Mouse (Mus musculus) stomach, postnatal 0 days (tissue): ENCODE results near the gene Lgr4.

Experiments
- CTCF ChIP-seq: IDR thresholded peaks from 2 replicates; pipeline ENCODE4 v1.5.1; 2016; ENCODE audit warnings: antibody characterized with exemption, low read depth, mild to moderate bottlenecking, moderate library complexity
- EP300 ChIP-seq: optimal IDR thresholded peaks from 2 replicates; pipeline ENCODE3; 2016; ENCODE audit warnings: antibody characterized with exemption

DNA sequence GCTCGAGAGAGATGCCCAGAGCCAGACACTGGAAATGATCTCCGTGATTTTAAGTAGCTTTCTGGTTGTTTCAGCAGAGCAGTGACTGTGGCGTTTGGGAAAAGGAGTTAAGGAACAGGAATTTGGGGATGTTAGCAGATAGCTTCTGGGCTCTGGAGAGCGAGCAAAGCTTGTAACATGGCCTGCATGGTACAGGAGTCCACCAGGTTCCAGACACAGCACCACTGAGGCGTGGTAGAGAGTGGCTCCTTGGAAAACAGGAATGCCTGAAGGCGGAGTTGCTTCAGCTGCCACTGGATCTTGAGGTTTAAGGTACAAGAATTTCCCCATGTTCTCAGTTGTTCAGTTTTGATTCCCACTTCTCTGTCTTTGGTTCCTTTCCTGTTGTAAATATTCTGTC is 59.9 kb downstream of the Lgr4 start:
- no peak for TF ChIP-seq CTCF
- no peak for TF ChIP-seq EP300
